Mouse (Mus musculus): ENCODE data around the gene Calhm4.
"Not testable (repeated sequence)": the region's sequence is repeated elsewhere in the genome, so short reads cannot be mapped to it uniquely, and the experiment has no call there.

Gene Calhm4

GRCm38 (mm10) chr10:34044210-34044609 lies at the start of gene Calhm4:
Gene Calhm4 (minus strand): TSS chr10:34044310.
- DNase-seq, result no peak

GRCm38 (mm10) chr10:34091888-34092287 lies 47.8 kb upstream of the Calhm4 start:
- no peak for DNase-seq

GRCm38 (mm10) chr10:34090481-34090880 lies 46.4 kb upstream of the Calhm4 start:
- DNase-seq, result no peak

GRCm38 (mm10) chr10:34089517-34089916 lies 45.4 kb upstream of the Calhm4 start:
- DNase-seq, result no peak

- DNase-seq, result no peak
Measured at GRCm38 (mm10) chr10:34088515-34088914, 44.4 kb upstream of the Calhm4 start.

GRCm38 (mm10) chr10:34086514-34086913 lies 42.4 kb upstream of the Calhm4 start:
- no peak for DNase-seq

GRCm38 (mm10) chr10:34074522-34075200 lies 30.6 kb upstream of the Calhm4 start:
- no peak for DNase-seq

- DNase-seq, result no peak
Measured at GRCm38 (mm10) chr10:34071650-34072049, 27.5 kb upstream of the Calhm4 start.

- DNase-seq, result no peak
Measured at GRCm38 (mm10) chr10:34070999-34071492, 26.9 kb upstream of the Calhm4 start.

GRCm38 (mm10) chr10:34069606-34070005 lies 25.5 kb upstream of the Calhm4 start:
- no peak for DNase-seq

GRCm38 (mm10) chr10:34066591-34066990 lies 22.5 kb upstream of the Calhm4 start:
- no peak for DNase-seq

- no peak for DNase-seq
Measured at GRCm38 (mm10) chr10:34053987-34054386, 9.9 kb upstream of the Calhm4 start.

- DNase-seq, result no peak
Measured at GRCm38 (mm10) chr10:34037401-34037800, 6.7 kb downstream of the Calhm4 start, which contains the start of gene Trappc3l. Gene Trappc3l (plus strand): TSS chr10:34037597.

GRCm38 (mm10) chr10:34036587-34036986 lies 7.5 kb downstream of the Calhm4 start:
- no peak for DNase-seq

- DNase-seq, result peak; percentile 81
Measured at GRCm38 (mm10) chr10:34033630-34034305, 10.3 kb downstream of the Calhm4 start.

GRCm38 (mm10) chr10:34030322-34030721 lies 13.8 kb downstream of the Calhm4 start:
- no peak for DNase-seq

- DNase-seq, result peak; percentile 98
Measured at GRCm38 (mm10) chr10:34019302-34020075, 24.6 kb downstream of the Calhm4 start, which contains the start of gene Rwdd1. Gene Rwdd1 (minus strand): TSS chr10:34019624.

- DNase-seq, result no peak
Measured at GRCm38 (mm10) chr10:34018746-34019301, 25.3 kb downstream of the Calhm4 start.

GRCm38 (mm10) chr10:34013241-34013640 lies 30.9 kb downstream of the Calhm4 start:
- DNase-seq, result no peak

GRCm38 (mm10) chr10:34012581-34012980 lies 31.5 kb downstream of the Calhm4 start:
- no peak for DNase-seq

GRCm38 (mm10) chr10:33998397-33998796 lies 45.7 kb downstream of the Calhm4 start:
- no peak for DNase-seq

- not testable (repeated sequence) for DNase-seq
Measured at GRCm38 (mm10) chr10:33996686-33997085, 47.4 kb downstream of the Calhm4 start.

Data from right cerebral cortex, postnatal 14 days (tissue).